In genomic region chr2:22773549-22774180, GRCm38 (mm10) we compare ENCODE assay signal across 8 mouse cellular contexts. TPM values are rescaled to one million over a fixed set of nuclear protein-coding genes. Genes with fewer than 3 reads are reported as not detected.
A peak's percentile ranks its signal among the peaks of the same experiment; 100 is the strongest.
DNase-seq lines count a peak whose midpoint lies in the region; ATAC-seq and TF ChIP-seq lines count a peak whose summit lies in the region.

Gene Apbb1ip, plus strand, starts transcription at chr2:22774094.

- H3K4me3 ChIP-seq in gastrocnemius, adult 2 months: peak within 1 kb of the TSS; percentile 72
- H3K4me3 ChIP-seq in heart, embryonic 13.5 days: peak within 1 kb of the TSS; percentile 54
- H3K4me3 ChIP-seq in liver, embryonic 13.5 days (replicated peaks): peak within 1 kb of the TSS; percentile 70
- peak within 1 kb of the TSS; percentile 29 for H3K4me3 ChIP-seq in myocyte

- TF ChIP-seq POLR2A in myocyte (IDR thresholded peaks at IDR 0.05; ENCODE audit: insufficient read length, low read depth): no peak

- no peaks in the 10 kb centered on the region for H3K36me3 ChIP-seq in heart, embryonic 13.5 days
- H3K36me3 ChIP-seq in liver, embryonic 13.5 days: no peaks in the 10 kb centered on the region
- H3K36me3 ChIP-seq in myocyte (ENCODE audit: control insufficient read depth, insufficient read depth): no peaks in the 10 kb centered on the region

- intact Hi-C loops in gastrocnemius, adult 2 months (cut with DNase I): loop anchor here (5.0 kb wide), 1 partner anchor 39 kb away; no protein-coding TSS in a partner anchor
- intact Hi-C loops in gastrocnemius, postnatal 36 days (cut with DNase I): no loop called here

- no peak within 1 kb of the TSS for H3ac ChIP-seq in myocyte (ENCODE audit: control insufficient read depth, insufficient read length)

- DNase-seq in gastrocnemius, adult 2 months: no peak
- DNase-seq in gastrocnemius, postnatal 36 days: no peak
- DNase-seq in brain, adult 2 months (ENCODE audit: low read depth, low spot score): peak; percentile 26
- DNase-seq in liver, embryonic 13.5 days: no peak
- no peak for DNase-seq in right cerebral cortex, postnatal 36 days (ENCODE audit: low spot score in 2 of 2)
- DNase-seq in left cerebral cortex, adult 11 months (ENCODE audit: low spot score): no peak

- peak within 1 kb of the TSS; percentile 71 for H3K9ac ChIP-seq in heart, embryonic 13.5 days
- peak within 1 kb of the TSS; percentile 80 for H3K9ac ChIP-seq in liver, embryonic 13.5 days

- H3K4me1 ChIP-seq in heart, embryonic 13.5 days: peaks cover 11% of the 10 kb centered on the region
- H3K4me1 ChIP-seq in liver, embryonic 13.5 days (replicated peaks): peaks cover 47% of the 10 kb centered on the region

- no peaks in the 10 kb centered on the region for H3K9me3 ChIP-seq in heart, embryonic 13.5 days
- H3K9me3 ChIP-seq in liver, embryonic 13.5 days (replicated peaks): no peaks in the 10 kb centered on the region

- peak within 1 kb of the TSS; percentile 82 for H3K27ac ChIP-seq in gastrocnemius, adult 2 months
- H3K27ac ChIP-seq in heart, embryonic 13.5 days (replicated peaks): no peak within 1 kb of the TSS
- H3K27ac ChIP-seq in liver, embryonic 13.5 days: peak within 1 kb of the TSS; percentile 79

- ATAC-seq in heart, embryonic 13.5 days (ENCODE audit: extremely low read depth, insufficient number of reproducible peaks, low FRiP score, low TSS enrichment): 0 out of 2 replicates have a peak, but pooled peaks have one; percentile 15
- peak; percentile 34 for ATAC-seq in liver, embryonic 13.5 days (ENCODE audit: low read depth)

- no peak for TF ChIP-seq CTCF in gastrocnemius, adult 2 months (IDR thresholded peaks at IDR 0.05)

- H3K4me2 ChIP-seq in heart, embryonic 13.5 days: peak within 1 kb of the TSS; percentile 87
- peak within 1 kb of the TSS; percentile 94 for H3K4me2 ChIP-seq in liver, embryonic 13.5 days
- H3K4me2 ChIP-seq in myocyte (ENCODE audit: low read depth): peak within 1 kb of the TSS; percentile 68

- WGBS in heart, embryonic 13.5 days: 31% methylated on average over 9 of the region's 9 CpGs
- WGBS in liver, embryonic 13.5 days (ENCODE audit: insufficient replicate concordance): 7% methylated on average over 9 of the region's 9 CpGs

- H3K27me3 ChIP-seq in heart, embryonic 13.5 days (replicated peaks): 0 out of 2 replicates have a peak, but pooled peaks cover 12% of the 10 kb centered on the region
- no peaks in the 10 kb centered on the region for H3K27me3 ChIP-seq in liver, embryonic 13.5 days
- no peaks in the 10 kb centered on the region for H3K27me3 ChIP-seq in myocyte (ENCODE audit: control insufficient read depth, insufficient read depth, insufficient read length)

- no peaks in the 10 kb centered on the region for H3K79me2 ChIP-seq in myocyte (ENCODE audit: control insufficient read depth, insufficient read depth)

TF ChIP-seq in myocyte, 11 proteins besides CTCF, POLR2A, EP300 and RAD21:
- no peak for TF ChIP-seq E2F4 (IDR thresholded peaks at IDR 0.05; ENCODE audit: insufficient read depth)
- no peak for TF ChIP-seq TCF3 (IDR thresholded peaks at IDR 0.05; ENCODE audit: insufficient read length, low read depth)
- TF ChIP-seq MYOG (IDR thresholded peaks at IDR 0.05; ENCODE audit: control insufficient read depth in 1 of 3, insufficient read depth in 1 of 3, insufficient read length in 2 of 3, low read depth in 2 of 3): no peak
- no peak for TF ChIP-seq USF1 (IDR thresholded peaks at IDR 0.05; ENCODE audit: low read depth)
- no peak for TF ChIP-seq SRF (IDR thresholded peaks at IDR 0.05; ENCODE audit: control insufficient read depth, insufficient read length, low read depth)
- TF ChIP-seq MAX (IDR thresholded peaks at IDR 0.05; ENCODE audit: low read depth): no peak
- no peak for TF ChIP-seq CEBPB (IDR thresholded peaks at IDR 0.05; ENCODE audit: insufficient read depth, poor library complexity, severe bottlenecking)
- TF ChIP-seq TCF12 (IDR thresholded peaks at IDR 0.05; ENCODE audit: insufficient read depth, poor library complexity, severe bottlenecking): no peak
- no peak for TF ChIP-seq POLR2AphosphoS2 (IDR thresholded peaks at IDR 0.05; ENCODE audit: insufficient read length, low read depth)
- TF ChIP-seq MYOD1 (IDR thresholded peaks at IDR 0.05; ENCODE audit: control insufficient read depth in 1 of 3, insufficient read length in 2 of 3, low read depth in 2 of 3): no peak
- no peak for TF ChIP-seq REST (IDR thresholded peaks at IDR 0.05; ENCODE audit: insufficient read depth, insufficient read length)

RNA-seq across cellular contexts. Expression of gene Apbb1ip, which starts in this region (rescaled TPM):
- 1 to 10 TPM; 2.3 to 2.4 TPM for total RNA-seq in gastrocnemius, adult 2 months (2021)
- total RNA-seq in gastrocnemius, postnatal 36 days (2021): 1 to 10 TPM; 2.3 to 2.7 TPM
- polyA plus RNA-seq in heart, embryonic 13.5 days (2015; fragmentation: Nextera tagmentation; extraction: Ambion mirVana): 1.4 and 2.1 TPM in 2 replicates
- polyA plus RNA-seq in liver, embryonic 13.5 days (2015; fragmentation: Nextera tagmentation; extraction: Ambion mirVana): 15.1 and 17.2 TPM in 2 replicates
- polyA plus RNA-seq in myocyte (2012; fragmentation: generic; extraction: Trizol): 4.9 TPM
